Mouse (Mus musculus): ENCODE measurements around the gene Birc6.

DNA sequence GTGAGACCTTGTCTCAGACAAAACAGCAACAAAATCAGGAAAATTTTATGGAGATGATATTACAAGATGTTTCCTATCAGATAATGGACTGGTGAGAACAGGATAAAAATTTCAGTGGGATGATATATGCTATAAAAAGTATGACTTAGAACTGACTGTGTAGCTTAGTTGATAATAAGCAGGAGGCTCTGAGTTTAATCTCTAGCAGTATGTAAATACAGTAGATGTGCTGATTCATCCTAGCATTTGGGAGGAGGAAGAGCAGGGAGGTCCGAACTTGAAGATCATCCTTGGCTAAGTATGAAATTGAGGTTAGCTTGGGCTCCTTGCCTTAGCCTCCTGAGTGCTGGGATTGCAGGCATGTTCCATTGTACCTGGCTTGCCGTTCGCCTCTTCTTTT lies 36.5 kb upstream of the Birc6 start:
- TF ChIP-seq CTCF (IDR thresholded peaks at IDR 0.05; ENCODE audit: control insufficient read depth, insufficient read depth, insufficient read length) (no peak), MAX (IDR thresholded peaks at IDR 0.05) (no peak), USF1 (IDR thresholded peaks at IDR 0.05; ENCODE audit: low read depth) (no peak), MYOD1 (IDR thresholded peaks at IDR 0.05; ENCODE audit: control insufficient read depth, insufficient read length, low read depth) (no peak), FOSL1 (IDR thresholded peaks at IDR 0.05; ENCODE audit: insufficient read depth, low read length, poor library complexity, severe bottlenecking) (no peak)
